Mouse (Mus musculus): ENCODE results near the gene Ccdc148.

GRCm38 (mm10) chr2:59189661-59190185 lies 29.2 kb upstream of the Ccdc148 start:
- TF ChIP-seq GATA1 (IDR thresholded peaks at IDR 0.05; ENCODE audit: borderline replicate concordance, low read length) (no peak), FLI1 (IDR thresholded peaks at IDR 0.05; ENCODE audit: low read length) (no peak)
